Mouse (Mus musculus): ENCODE data around the gene Olfr6.

DNA sequence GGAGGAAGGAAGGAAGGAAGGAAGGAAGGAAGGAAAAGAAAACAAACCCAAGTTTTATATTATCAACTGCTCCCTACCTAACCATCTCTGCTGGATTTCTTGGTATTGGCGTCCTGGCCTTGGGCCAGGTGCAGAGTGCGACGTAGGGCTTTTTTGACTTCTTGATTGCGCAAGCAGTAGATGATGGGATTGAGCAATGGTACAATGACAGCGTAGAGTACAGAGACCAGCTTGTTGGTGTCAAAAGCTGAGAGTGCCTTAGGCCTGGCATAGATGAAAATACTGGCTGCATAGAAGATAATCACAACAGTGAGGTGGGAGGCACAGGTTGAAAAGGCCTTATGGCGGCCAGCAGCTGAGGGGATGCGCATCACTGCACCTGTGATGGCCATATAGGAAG, 37.1 kb upstream of the Olfr6 start:
- TF ChIP-seq CTCF (IDR thresholded peaks at IDR 0.05; ENCODE audit: low read depth) (no peak), EP300 (IDR thresholded peaks at IDR 0.05; ENCODE audit: low read depth) (no peak)

All from liver, postnatal 0 days (tissue).